Mouse (Mus musculus): ENCODE data around the gene Bcat2. TPM values are rescaled to one million over a fixed set of nuclear protein-coding genes. Genes with fewer than 3 reads are reported as not detected.

The Bcat2 gene
- polyA plus RNA-seq, 1 experiment = 54.1 TPM

GRCm38 (mm10) chr7:45567112-45567779, 2.7 kb upstream of the Bcat2 start:
- H3ac ChIP-seq (ENCODE audit: control insufficient read depth, insufficient read length) = no peak overlapping the region

GRCm38 (mm10) chr7:45567780-45568516, 2.0 kb upstream of the Bcat2 start:
- peak overlapping the region; percentile 78 for H3K4me2 ChIP-seq (ENCODE audit: low read depth)
- TF ChIP-seq REST (IDR thresholded peaks at IDR 0.05; ENCODE audit: insufficient read depth, insufficient read length) (no peak), TCF12 (IDR thresholded peaks at IDR 0.05; ENCODE audit: insufficient read depth, poor library complexity, severe bottlenecking) (no peak), USF1 (IDR thresholded peaks at IDR 0.05; ENCODE audit: low read depth) (no peak), POLR2A (IDR thresholded peaks at IDR 0.05; ENCODE audit: insufficient read length, low read depth) (peak; percentile 15)
- H3K27me3 ChIP-seq (ENCODE audit: control insufficient read depth, insufficient read depth, insufficient read length) = no peaks in the 10 kb centered on the region
- H3K79me2 ChIP-seq (ENCODE audit: control insufficient read depth, insufficient read depth) = peaks cover 5% of the 10 kb centered on the region
- no peak overlapping the region for H3ac ChIP-seq (ENCODE audit: control insufficient read depth, insufficient read length)
- no peaks in the 10 kb centered on the region for H3K36me3 ChIP-seq (ENCODE audit: control insufficient read depth, insufficient read depth)
- no peak overlapping the region for H3K4me3 ChIP-seq

More at GRCm38 (mm10) chr7:45567112-45567779, 2.7 kb upstream of the Bcat2 start:
- Histone ChIP-seq H3K4me3 (no peak overlapping the region), H3K4me2 (ENCODE audit: low read depth) (peak overlapping the region; percentile 78), H3K79me2 (ENCODE audit: control insufficient read depth, insufficient read depth) (peaks cover 5% of the 10 kb centered on the region), H3K36me3 (ENCODE audit: control insufficient read depth, insufficient read depth) (no peaks in the 10 kb centered on the region), H3K27me3 (ENCODE audit: control insufficient read depth, insufficient read depth, insufficient read length) (no peaks in the 10 kb centered on the region)
- TF ChIP-seq POLR2A (IDR thresholded peaks at IDR 0.05; ENCODE audit: insufficient read length, low read depth) = no peak
- no peak for TF ChIP-seq TCF12 (IDR thresholded peaks at IDR 0.05; ENCODE audit: insufficient read depth, poor library complexity, severe bottlenecking)
- no peak for TF ChIP-seq E2F4 (IDR thresholded peaks at IDR 0.05; ENCODE audit: insufficient read depth)
- TF ChIP-seq CEBPB (IDR thresholded peaks at IDR 0.05; ENCODE audit: insufficient read depth, poor library complexity, severe bottlenecking) = no peak
- TF ChIP-seq SRF (IDR thresholded peaks at IDR 0.05; ENCODE audit: control insufficient read depth, insufficient read length, low read depth) = no peak
- no peak for TF ChIP-seq USF1 (IDR thresholded peaks at IDR 0.05; ENCODE audit: low read depth)
- no peak for TF ChIP-seq MYOD1 (IDR thresholded peaks at IDR 0.05; ENCODE audit: control insufficient read depth in 1 of 3, insufficient read length in 2 of 3, low read depth in 2 of 3)
- no peak for TF ChIP-seq TCF3 (IDR thresholded peaks at IDR 0.05; ENCODE audit: insufficient read length, low read depth)
- no peak for TF ChIP-seq REST (IDR thresholded peaks at IDR 0.05; ENCODE audit: insufficient read depth, insufficient read length)
- TF ChIP-seq POLR2AphosphoS2 (IDR thresholded peaks at IDR 0.05; ENCODE audit: insufficient read length, low read depth) = no peak
- TF ChIP-seq MYOG (IDR thresholded peaks at IDR 0.05; ENCODE audit: control insufficient read depth in 1 of 3, insufficient read depth in 1 of 3, insufficient read length in 2 of 3, low read depth in 2 of 3) = no peak
- TF ChIP-seq MAX (IDR thresholded peaks at IDR 0.05; ENCODE audit: low read depth) = no peak

GRCm38 (mm10) chr7:45568601-45569473, 1.1 kb upstream of the Bcat2 start:
- no peak overlapping the region for H3K4me3 ChIP-seq
- TF ChIP-seq USF1 (IDR thresholded peaks at IDR 0.05; ENCODE audit: low read depth) = no peak
- no peak for TF ChIP-seq TCF3 (IDR thresholded peaks at IDR 0.05; ENCODE audit: insufficient read length, low read depth)
- TF ChIP-seq SRF (IDR thresholded peaks at IDR 0.05; ENCODE audit: control insufficient read depth, insufficient read length, low read depth) = no peak
- TF ChIP-seq POLR2AphosphoS2 (IDR thresholded peaks at IDR 0.05; ENCODE audit: insufficient read length, low read depth) = no peak
- TF ChIP-seq REST (IDR thresholded peaks at IDR 0.05; ENCODE audit: insufficient read depth, insufficient read length) = no peak
- TF ChIP-seq MAX (IDR thresholded peaks at IDR 0.05; ENCODE audit: low read depth) = no peak
- no peak for TF ChIP-seq CEBPB (IDR thresholded peaks at IDR 0.05; ENCODE audit: insufficient read depth, poor library complexity, severe bottlenecking)
- TF ChIP-seq MYOD1 (IDR thresholded peaks at IDR 0.05; ENCODE audit: control insufficient read depth in 1 of 3, insufficient read length in 2 of 3, low read depth in 2 of 3) = no peak
- TF ChIP-seq E2F4 (IDR thresholded peaks at IDR 0.05; ENCODE audit: insufficient read depth) = no peak
- TF ChIP-seq POLR2A (IDR thresholded peaks at IDR 0.05; ENCODE audit: insufficient read length, low read depth) = no peak
- TF ChIP-seq TCF12 (IDR thresholded peaks at IDR 0.05; ENCODE audit: insufficient read depth, poor library complexity, severe bottlenecking) = no peak
- TF ChIP-seq MYOG (IDR thresholded peaks at IDR 0.05; ENCODE audit: control insufficient read depth in 1 of 3, insufficient read depth in 1 of 3, insufficient read length in 2 of 3, low read depth in 2 of 3) = no peak
- peaks cover 5% of the 10 kb centered on the region for H3K79me2 ChIP-seq (ENCODE audit: control insufficient read depth, insufficient read depth)
- no peaks in the 10 kb centered on the region for H3K27me3 ChIP-seq (ENCODE audit: control insufficient read depth, insufficient read depth, insufficient read length)
- peak overlapping the region; percentile 78 for H3K4me2 ChIP-seq (ENCODE audit: low read depth)
- no peaks in the 10 kb centered on the region for H3K36me3 ChIP-seq (ENCODE audit: control insufficient read depth, insufficient read depth)
- no peak overlapping the region for H3ac ChIP-seq (ENCODE audit: control insufficient read depth, insufficient read length)

GRCm38 (mm10) chr7:45571966-45572365, 2.0 kb downstream of the Bcat2 start:
- peaks cover 5% of the 10 kb centered on the region for H3K79me2 ChIP-seq (ENCODE audit: control insufficient read depth, insufficient read depth)
- H3K36me3 ChIP-seq (ENCODE audit: control insufficient read depth, insufficient read depth) = no peaks in the 10 kb centered on the region
- no peaks in the 10 kb centered on the region for H3K27me3 ChIP-seq (ENCODE audit: control insufficient read depth, insufficient read depth, insufficient read length)
- TF ChIP-seq E2F4 (IDR thresholded peaks at IDR 0.05; ENCODE audit: insufficient read depth) (no peak), SRF (IDR thresholded peaks at IDR 0.05; ENCODE audit: control insufficient read depth, insufficient read length, low read depth) (no peak), MAX (IDR thresholded peaks at IDR 0.05; ENCODE audit: low read depth) (no peak), CEBPB (IDR thresholded peaks at IDR 0.05; ENCODE audit: insufficient read depth, poor library complexity, severe bottlenecking) (no peak), TCF12 (IDR thresholded peaks at IDR 0.05; ENCODE audit: insufficient read depth, poor library complexity, severe bottlenecking) (no peak), TCF3 (IDR thresholded peaks at IDR 0.05; ENCODE audit: insufficient read length, low read depth) (no peak), POLR2AphosphoS2 (IDR thresholded peaks at IDR 0.05; ENCODE audit: insufficient read length, low read depth) (no peak), REST (IDR thresholded peaks at IDR 0.05; ENCODE audit: insufficient read depth, insufficient read length) (no peak), USF1 (IDR thresholded peaks at IDR 0.05; ENCODE audit: low read depth) (no peak), MYOG (IDR thresholded peaks at IDR 0.05; ENCODE audit: control insufficient read depth in 1 of 3, insufficient read depth in 1 of 3, insufficient read length in 2 of 3, low read depth in 2 of 3) (no peak), POLR2A (IDR thresholded peaks at IDR 0.05; ENCODE audit: insufficient read length, low read depth) (no peak), MYOD1 (IDR thresholded peaks at IDR 0.05; ENCODE audit: control insufficient read depth in 1 of 3, insufficient read length in 2 of 3, low read depth in 2 of 3) (no peak)
- H3K4me3 ChIP-seq = no peak overlapping the region
- H3K4me2 ChIP-seq (ENCODE audit: low read depth) = peak overlapping the region; percentile 8
- no peak overlapping the region for H3ac ChIP-seq (ENCODE audit: control insufficient read depth, insufficient read length)

Measured in myocyte (in vitro differentiated cells).